Mouse (Mus musculus): ENCODE measurements at regions not wholly inside any gene's neighbourhood (a gene's known extent, or its start where the extent isn't known, plus 50 kb on each side); places are given as distances from the start of the nearest gene placed in this dataset.

DNA sequence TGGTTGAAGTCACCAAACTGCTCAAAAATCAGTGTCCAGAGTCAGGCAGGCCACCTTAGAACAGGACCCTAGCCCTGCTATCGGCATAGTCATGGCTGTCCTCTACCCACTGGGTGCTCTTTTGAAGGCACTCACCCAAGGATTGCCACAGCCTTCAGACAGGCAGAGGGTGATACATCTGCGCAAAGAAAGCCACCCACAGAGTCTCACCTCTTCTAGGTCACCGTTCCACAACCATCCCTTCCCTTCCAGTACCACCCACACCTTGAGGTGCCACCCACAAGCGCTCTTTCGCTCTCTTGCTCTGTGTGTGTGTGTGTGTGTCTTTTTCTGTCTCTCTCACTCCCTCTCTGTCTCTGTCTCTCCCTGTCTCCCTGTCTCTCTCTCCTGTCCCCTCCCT lies 176.5 kb upstream of the Lpp start:
- intact Hi-C loops (cut with DNase I), result no loop called here

DNA sequence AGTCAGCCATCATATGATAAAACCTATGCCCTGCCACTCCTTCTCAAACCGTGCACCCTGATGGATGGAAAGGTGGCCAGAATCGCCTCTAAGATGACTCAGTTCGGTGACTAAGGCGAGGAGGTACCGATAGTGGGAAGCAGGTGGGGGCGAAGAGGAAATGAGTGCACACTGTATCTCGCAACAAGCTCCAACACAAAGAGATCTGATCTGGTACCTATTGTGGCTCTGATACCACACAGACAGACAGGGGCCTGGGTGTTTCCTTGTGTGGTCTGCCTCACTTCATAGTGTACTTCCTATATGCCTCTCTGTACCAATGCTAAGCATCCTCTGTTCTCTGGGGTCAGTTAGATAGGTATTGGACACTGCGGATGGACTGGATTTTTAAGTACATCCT lies 178.0 kb upstream of the Lpp start:
- intact Hi-C loops (cut with DNase I), result no loop called here

DNA sequence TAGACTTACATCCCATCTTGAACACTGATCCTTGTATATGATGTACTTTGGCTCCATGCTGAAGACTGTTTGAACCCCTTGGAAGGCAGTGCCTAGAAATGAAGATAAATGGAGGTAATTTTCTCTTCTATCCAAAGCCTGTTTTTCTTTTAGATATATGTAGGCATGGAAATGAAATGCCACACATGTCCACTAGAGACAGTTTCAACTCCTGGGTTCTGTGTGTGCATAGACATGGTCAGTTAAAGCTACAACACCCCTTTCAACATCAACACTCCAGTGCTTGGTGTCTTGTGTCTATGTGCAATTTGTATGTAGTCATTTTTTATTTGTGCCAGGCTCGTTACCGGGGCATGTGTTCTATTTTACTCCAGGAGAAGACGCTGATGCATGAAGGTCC lies 179.7 kb upstream of the Lpp start:
- intact Hi-C loops (cut with DNase I), result no loop called here

DNA sequence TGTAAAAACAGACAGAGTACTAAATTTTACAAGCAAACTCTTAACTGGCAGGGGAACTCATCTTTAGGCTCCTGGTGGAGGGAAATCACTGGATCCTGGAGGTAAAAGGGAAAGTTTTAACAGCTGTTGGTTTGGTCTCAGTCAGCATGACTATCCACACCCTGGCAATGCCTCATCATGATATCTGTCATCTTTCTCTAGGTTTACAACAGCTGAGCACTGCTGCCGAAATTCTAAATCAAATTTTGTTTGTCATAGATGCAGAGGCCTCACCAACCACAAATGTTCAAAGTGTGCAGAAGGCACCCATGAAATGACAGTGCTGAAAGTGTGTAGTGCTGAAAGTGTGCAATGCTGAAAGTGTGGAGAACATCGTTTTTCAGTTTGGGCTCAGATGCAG lies 180.6 kb upstream of the Lpp start:
- intact Hi-C loops (cut with DNase I), result no loop called here

GRCm38 (mm10) chr16:24211588-24211987 lies 181.7 kb upstream of the Lpp start:
- intact Hi-C loops (cut with DNase I), result no loop called here

DNA sequence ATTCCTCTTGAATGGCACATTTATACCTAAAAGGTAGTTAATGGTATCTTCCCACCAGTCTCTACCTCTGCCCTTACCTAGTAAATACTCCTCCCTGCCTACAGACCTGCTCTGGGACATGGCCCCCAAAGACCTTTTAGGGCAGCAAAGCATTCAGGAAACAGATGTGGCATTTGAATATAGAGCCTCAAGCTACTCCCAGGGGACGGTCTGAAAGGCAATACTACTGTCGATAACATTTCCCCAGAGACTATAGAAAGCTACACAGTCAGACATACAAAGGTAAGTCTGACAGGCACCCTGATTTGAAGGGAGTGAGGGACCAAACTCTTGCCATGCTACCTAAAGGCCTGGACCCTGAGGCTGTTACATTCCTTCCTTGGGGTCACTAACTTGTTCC lies 184.4 kb upstream of the Lpp start:
- intact Hi-C loops (cut with DNase I), result no loop called here

- intact Hi-C loops (cut with DNase I), result no loop called here
Observed at GRCm38 (mm10) chr16:24208118-24208517, 185.2 kb upstream of the Lpp start.

- intact Hi-C loops (cut with DNase I), result no loop called here
Observed at GRCm38 (mm10) chr16:24207056-24207455, 186.3 kb upstream of the Lpp start.

GRCm38 (mm10) chr16:24206461-24206861 lies 186.8 kb upstream of the Lpp start:
- intact Hi-C loops (cut with DNase I), result no loop called here

DNA sequence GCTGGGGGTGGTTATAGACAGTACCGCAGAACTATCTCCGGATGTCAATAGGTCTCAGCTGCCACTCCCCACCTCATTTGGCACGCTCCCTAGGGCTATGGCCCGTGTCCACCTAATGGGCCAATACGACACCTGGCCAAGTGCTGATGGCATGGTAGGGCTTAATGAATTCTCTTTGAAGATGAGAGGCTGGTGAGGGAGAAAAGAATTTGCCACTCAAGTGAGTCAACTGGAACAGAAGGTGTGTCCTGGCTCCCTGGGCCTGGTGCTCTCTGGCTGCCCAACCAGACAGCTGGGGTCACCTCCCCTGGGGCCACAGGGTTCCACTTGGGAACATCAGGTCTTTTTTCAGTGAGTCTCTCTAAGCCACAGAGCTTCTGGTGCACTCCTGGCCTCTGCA lies 187.7 kb upstream of the Lpp start:
- intact Hi-C loops (cut with DNase I), result no loop called here

- intact Hi-C loops (cut with DNase I), result loop anchor here (5.0 kb wide), 1 partner anchor 42 kb away; no protein-coding TSS in a partner anchor
Observed at GRCm38 (mm10) chr16:24204064-24204730, 189.1 kb upstream of the Lpp start.

GRCm38 (mm10) chr16:24202653-24203052 lies 190.7 kb upstream of the Lpp start:
- intact Hi-C loops (cut with DNase I), result loop anchor here (5.0 kb wide), 1 partner anchor 40 kb away; no protein-coding TSS in a partner anchor

DNA sequence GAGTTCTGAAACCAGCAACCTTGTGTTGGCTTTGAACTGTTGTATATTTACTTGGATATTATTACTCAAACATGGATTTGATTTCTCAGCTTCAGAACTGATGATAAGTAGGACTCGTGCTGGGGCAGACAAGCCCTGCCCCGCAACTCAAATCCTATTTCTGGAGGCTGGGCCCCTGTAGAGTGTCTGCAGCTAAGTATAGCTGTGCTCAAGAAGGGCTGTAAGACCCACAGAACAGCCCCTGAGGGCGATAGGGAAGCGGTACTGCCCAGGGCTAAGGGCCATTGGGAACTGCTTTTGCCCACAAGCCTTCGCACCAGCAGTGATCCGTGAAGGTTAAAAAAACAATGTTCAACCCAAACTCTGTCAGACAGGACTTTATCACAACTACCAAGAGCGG lies 191.9 kb upstream of the Lpp start:
- intact Hi-C loops (cut with DNase I), result loop anchor here (5.0 kb wide), 1 partner anchor 39 kb away; no protein-coding TSS in a partner anchor

DNA sequence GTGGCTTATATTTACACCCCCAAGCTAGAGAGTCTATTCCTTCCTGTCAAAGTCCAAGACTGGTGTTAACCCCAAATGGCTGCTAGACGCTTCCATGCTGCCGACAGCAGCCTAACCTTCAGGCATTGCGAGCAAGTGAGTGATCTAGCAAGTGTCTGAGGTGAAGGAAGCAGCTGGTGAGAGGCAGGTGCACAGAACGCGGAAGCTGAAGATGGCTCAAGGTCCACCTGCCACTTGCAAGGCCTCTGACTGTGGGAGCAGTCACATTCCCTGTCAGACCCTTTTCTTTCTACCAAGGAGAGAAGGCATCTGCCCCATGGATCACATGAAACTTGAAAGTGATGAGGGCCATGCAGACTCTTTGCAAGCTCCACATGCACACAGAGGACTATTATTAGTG lies 193.1 kb upstream of the Lpp start:
- intact Hi-C loops (cut with DNase I), result loop anchor here (5.0 kb wide), 1 partner anchor 38 kb away; no protein-coding TSS in a partner anchor

- intact Hi-C loops (cut with DNase I), result loop anchor here (5.0 kb wide), 2 partner anchors 37 to 207 kb away; no protein-coding TSS in a partner anchor
Observed at GRCm38 (mm10) chr16:24199408-24200167, 193.7 kb upstream of the Lpp start.

GRCm38 (mm10) chr16:24198291-24198690 lies 195.0 kb upstream of the Lpp start:
- intact Hi-C loops (cut with DNase I), result loop anchor here (5.0 kb wide), 1 partner anchor 206 kb away; no protein-coding TSS in a partner anchor

DNA sequence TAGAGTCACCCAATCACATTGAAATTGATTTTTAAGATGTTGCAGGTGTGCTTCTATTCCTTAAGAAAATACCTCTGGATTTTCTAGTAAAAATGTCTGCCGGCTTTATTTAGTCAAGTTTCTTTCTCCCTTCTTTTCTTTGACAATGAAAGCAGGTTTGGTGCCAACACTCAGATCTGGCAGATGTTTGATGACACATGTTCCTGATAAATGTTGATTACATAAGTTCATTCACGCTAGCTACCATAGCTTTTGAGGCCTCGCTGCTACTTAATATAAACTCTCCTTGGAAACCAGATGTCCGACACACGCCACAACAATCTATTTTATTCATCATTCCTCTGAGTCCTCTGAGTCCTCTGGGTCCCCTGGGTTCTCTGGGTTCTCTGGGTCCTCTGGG lies 195.7 kb upstream of the Lpp start:
- intact Hi-C loops (cut with DNase I), result loop anchor here (5.0 kb wide), 1 partner anchor 205 kb away; no protein-coding TSS in a partner anchor

DNA sequence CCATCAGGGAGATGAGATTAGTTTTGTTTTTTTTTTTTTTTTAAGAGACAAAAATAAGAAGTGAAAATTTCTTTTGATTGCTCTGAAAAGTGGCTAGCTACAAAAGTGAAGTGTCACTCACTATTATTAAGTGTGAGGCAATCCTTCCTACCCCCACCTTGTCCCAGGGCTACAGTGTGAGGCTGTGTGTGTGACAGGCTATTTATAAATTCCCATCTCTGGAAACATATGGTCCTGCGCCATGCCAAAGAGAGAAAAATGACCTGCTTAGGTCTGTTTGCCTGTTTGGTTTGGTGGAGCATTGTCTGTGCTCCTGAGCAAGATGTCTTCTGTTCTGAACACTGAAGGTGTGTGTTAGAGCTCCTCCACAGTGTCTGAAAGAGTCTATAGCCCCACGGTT lies 199.4 kb upstream of the Lpp start:
- intact Hi-C loops (cut with DNase I), result no loop called here

GRCm38 (mm10) chr16:24193251-24193873 lies 199.9 kb upstream of the Lpp start:
- intact Hi-C loops (cut with DNase I), result no loop called here

- intact Hi-C loops (cut with DNase I), result no loop called here
Observed at GRCm38 (mm10) chr16:24192013-24192412, 201.3 kb upstream of the Lpp start.

DNA sequence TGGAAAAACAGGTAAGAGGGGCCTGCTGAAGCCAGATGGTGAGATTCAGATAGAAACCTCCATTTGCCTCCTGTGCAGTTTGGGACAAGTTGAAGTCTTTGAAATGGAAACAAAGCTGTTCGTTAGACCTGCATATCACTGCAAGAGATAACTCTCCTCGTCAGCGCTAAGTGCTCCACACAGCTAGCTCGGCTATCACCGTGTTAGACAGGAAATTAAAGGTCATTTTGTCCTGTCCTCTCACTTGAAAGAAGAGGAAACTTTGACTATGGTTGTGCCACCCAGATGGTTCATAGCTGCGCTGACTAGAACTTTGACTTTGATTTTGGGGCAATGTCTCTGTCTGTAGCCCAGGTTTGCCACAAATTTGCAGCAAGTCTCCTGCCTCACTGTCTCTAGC lies 198.5 kb upstream of the Bcl6 start:
- intact Hi-C loops (cut with DNase I), result no loop called here

DNA sequence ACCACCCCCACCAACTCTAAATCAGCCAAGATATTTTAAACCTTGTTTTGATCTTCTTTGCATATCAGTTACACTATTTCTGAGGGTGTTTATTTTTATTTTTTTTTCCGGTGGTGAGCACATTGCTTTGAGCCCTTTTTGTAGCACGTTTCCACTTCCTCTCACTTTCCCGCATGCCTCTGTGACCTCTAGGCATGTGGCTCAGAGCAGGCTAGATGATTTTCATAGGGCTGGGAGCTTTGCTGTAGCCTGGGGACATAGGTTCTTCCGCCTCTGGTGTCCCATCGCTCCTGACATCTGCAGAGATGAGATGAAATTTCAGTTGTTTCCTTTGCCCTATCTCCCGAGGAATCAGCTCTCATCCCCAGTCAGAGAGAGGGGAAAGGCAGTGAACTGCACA lies 197.3 kb upstream of the Bcl6 start:
- intact Hi-C loops (cut with DNase I), result no loop called here

All from adrenal gland (tissue).